Mouse (Mus musculus): ENCODE measurements around the gene Gm7138. TPM values are rescaled to one million over a fixed set of nuclear protein-coding genes. Genes with fewer than 3 reads are reported as not detected.

Gene Gm7138
- polyA plus RNA-seq, 1 experiment from 2014 or later: not detected

- no peak for ATAC-seq
- H3K36me3 ChIP-seq (ENCODE audit: control insufficient read depth, insufficient read depth, low read length): no peaks in the 10 kb centered on the region
- H3K27ac ChIP-seq (ENCODE audit: low read length): no peak overlapping the region
- no peak overlapping the region for H3K4me3 ChIP-seq (ENCODE audit: low read depth, low read length)
- no peak overlapping the region for H3K4me2 ChIP-seq (ENCODE audit: low read length)
- H3K4me1 ChIP-seq (ENCODE audit: control insufficient read depth, insufficient read depth, low read length): no peaks in the 10 kb centered on the region
- H3K9ac ChIP-seq (ENCODE audit: low read depth, low read length): no peak overlapping the region
- WGBS: 72% methylated on average over 4 of the region's 4 CpGs
- no peaks in the 10 kb centered on the region for H3K27me3 ChIP-seq (ENCODE audit: control insufficient read depth, insufficient read depth, low read depth, low read length)
- no peaks in the 10 kb centered on the region for H3K9me3 ChIP-seq (replicated peaks; ENCODE audit: control insufficient read depth, low read length, poor library complexity, severe bottlenecking)
Observed at GRCm38 (mm10) chr10:77728280-77728679, 48.5 kb downstream of the Gm7138 start.

Other genes with a start within 250 kb of the Gm7138 start
- gene Itgb2, start 246.7 kb downstream of the Gm7138 start, polyA plus RNA-seq (2015; fragmentation: Nextera tagmentation; extraction: Ambion mirVana): 0.59 and 0.67 TPM in 2 replicates
- 63.6 and 70.8 TPM in 2 replicates for gene Pttg1ip, start 195.2 kb downstream of the Gm7138 start, polyA plus RNA-seq (2015; fragmentation: Nextera tagmentation; extraction: Ambion mirVana)
- 315 and 350 TPM in 2 replicates for gene Sumo3, start 170.8 kb downstream of the Gm7138 start, polyA plus RNA-seq (2015; fragmentation: Nextera tagmentation; extraction: Ambion mirVana)
- 1.5 and 2.9 TPM in 2 replicates for gene Gm49325, start 170.7 kb downstream of the Gm7138 start, polyA plus RNA-seq (2015; fragmentation: Nextera tagmentation; extraction: Ambion mirVana)
- gene Ube2g2, start 154.7 kb downstream of the Gm7138 start, polyA plus RNA-seq (2015; fragmentation: Nextera tagmentation; extraction: Ambion mirVana): 80.9 and 81.8 TPM in 2 replicates
- 1.3 and 1.6 TPM in 2 replicates for gene Tspear, start 90.4 kb downstream of the Gm7138 start, polyA plus RNA-seq (2015; fragmentation: Nextera tagmentation; extraction: Ambion mirVana)
- gene Gm19402, start 86.2 kb downstream of the Gm7138 start, polyA plus RNA-seq (2015; fragmentation: Nextera tagmentation; extraction: Ambion mirVana): not detected in 2 replicates
- not detected in 2 replicates for gene Gm9508, start 79.7 kb downstream of the Gm7138 start, polyA plus RNA-seq (2015; fragmentation: Nextera tagmentation; extraction: Ambion mirVana)
- gene Gm10272, start 70.3 kb downstream of the Gm7138 start, polyA plus RNA-seq (2015; fragmentation: Nextera tagmentation; extraction: Ambion mirVana): not detected in 2 replicates
- gene Gm10024, start 65.5 kb downstream of the Gm7138 start, polyA plus RNA-seq (2015; fragmentation: Nextera tagmentation; extraction: Ambion mirVana): not detected in 2 replicates
- gene Gm10142, start 61.1 kb downstream of the Gm7138 start, polyA plus RNA-seq (2015; fragmentation: Nextera tagmentation; extraction: Ambion mirVana): not detected in 2 replicates
- not detected in 2 replicates for gene Krtap12-1, start 56.3 kb downstream of the Gm7138 start, polyA plus RNA-seq (2015; fragmentation: Nextera tagmentation; extraction: Ambion mirVana)
- gene Gm10100, start 50.5 kb downstream of the Gm7138 start, polyA plus RNA-seq (2015; fragmentation: Nextera tagmentation; extraction: Ambion mirVana): not detected in 2 replicates
- gene Gm18596, start 34.3 kb downstream of the Gm7138 start, polyA plus RNA-seq (2015; fragmentation: Nextera tagmentation; extraction: Ambion mirVana): not detected in 2 replicates
- not detected in 2 replicates for gene Gm9736, start 25.6 kb downstream of the Gm7138 start, polyA plus RNA-seq (2015; fragmentation: Nextera tagmentation; extraction: Ambion mirVana)
- gene Gm3233, start 17.3 kb downstream of the Gm7138 start, polyA plus RNA-seq (2015; fragmentation: Nextera tagmentation; extraction: Ambion mirVana): not detected in 2 replicates
- gene Gm3238, start 5.6 kb downstream of the Gm7138 start, polyA plus RNA-seq (2015; fragmentation: Nextera tagmentation; extraction: Ambion mirVana): not detected in 2 replicates
- not detected in 2 replicates for gene Gm3250, start 5.6 kb upstream of the Gm7138 start, polyA plus RNA-seq (2015; fragmentation: Nextera tagmentation; extraction: Ambion mirVana)
- not detected in 2 replicates for gene Gm7137, start 11.3 kb upstream of the Gm7138 start, polyA plus RNA-seq (2015; fragmentation: Nextera tagmentation; extraction: Ambion mirVana)
- not detected in 2 replicates for gene Gm9639, start 18.1 kb upstream of the Gm7138 start, polyA plus RNA-seq (2015; fragmentation: Nextera tagmentation; extraction: Ambion mirVana)
- gene Gm19668, start 22.2 kb upstream of the Gm7138 start, polyA plus RNA-seq (2015; fragmentation: Nextera tagmentation; extraction: Ambion mirVana): not detected in 2 replicates
- not detected in 2 replicates for gene Gm9507, start 34.9 kb upstream of the Gm7138 start, polyA plus RNA-seq (2015; fragmentation: Nextera tagmentation; extraction: Ambion mirVana)
- gene Gm2696, start 37.7 kb upstream of the Gm7138 start, polyA plus RNA-seq (2015; fragmentation: Nextera tagmentation; extraction: Ambion mirVana): not detected in 2 replicates
- not detected in 2 replicates for gene Krtap10-4, start 50.2 kb upstream of the Gm7138 start, polyA plus RNA-seq (2015; fragmentation: Nextera tagmentation; extraction: Ambion mirVana)
- not detected in 2 replicates for gene Krtap10-10, start 59.0 kb upstream of the Gm7138 start, polyA plus RNA-seq (2015; fragmentation: Nextera tagmentation; extraction: Ambion mirVana)
- not detected in 2 replicates for gene Gm36176, start 69.9 kb upstream of the Gm7138 start, polyA plus RNA-seq (2015; fragmentation: Nextera tagmentation; extraction: Ambion mirVana)
- not detected in 2 replicates for gene Gm10318, start 75.9 kb upstream of the Gm7138 start, polyA plus RNA-seq (2015; fragmentation: Nextera tagmentation; extraction: Ambion mirVana)
- gene Gm3285, start 85.0 kb upstream of the Gm7138 start, polyA plus RNA-seq (2015; fragmentation: Nextera tagmentation; extraction: Ambion mirVana): not detected in 2 replicates
- gene Lrrc3, start 125.6 kb upstream of the Gm7138 start, polyA plus RNA-seq (2015; fragmentation: Nextera tagmentation; extraction: Ambion mirVana): 25.4 and 28.7 TPM in 2 replicates
- 6.3 and 6.4 TPM in 2 replicates for gene Trpm2, start 193.6 kb upstream of the Gm7138 start, polyA plus RNA-seq (2015; fragmentation: Nextera tagmentation; extraction: Ambion mirVana)
- 47.9 and 48.1 TPM in 2 replicates for gene 1810043G02Rik, start 201.6 kb upstream of the Gm7138 start, polyA plus RNA-seq (2015; fragmentation: Nextera tagmentation; extraction: Ambion mirVana)
- gene Pfkl, start 233.1 kb upstream of the Gm7138 start, polyA plus RNA-seq (2015; fragmentation: Nextera tagmentation; extraction: Ambion mirVana): 129 and 133 TPM in 2 replicates

Measured in midbrain, embryonic 16.5 days (tissue).